Comparison of ENCODE assay signal across 9 mouse cellular contexts in genomic region chr5:148909057-148909395, GRCm38 (mm10). TPM values are rescaled to one million over a fixed set of nuclear protein-coding genes. Genes with fewer than 3 reads are reported as not detected.
DNase-seq lines count a peak whose midpoint lies in the region; ATAC-seq lines count a peak whose summit lies in the region.
"Had no signal": no experiment of that assay in that cellular context is flagged by ENCODE, and none has a peak within 500 bp of the region (broad histone marks: within the 10 kb centered on the region; RNA-seq: fewer than 3 reads in every experiment).

No protein-coding gene starts in this region.

- H3K4me3 ChIP-seq in intestine, embryonic 16.5 days (ENCODE audit: low read length) = no peak overlapping the region
- H3K4me3 ChIP-seq in intestine, embryonic 15.5 days (replicated peaks) = no peak overlapping the region
- peak overlapping the region; percentile 25; the same call in 1 of the 2 replicates for H3K4me3 ChIP-seq in heart, embryonic 10.5 days
- no peak overlapping the region for H3K4me3 ChIP-seq in limb, embryonic 13.5 days
- no peak overlapping the region for H3K4me3 ChIP-seq in stomach, embryonic 15.5 days (replicated peaks)

- ATAC-seq in intestine, embryonic 16.5 days = peak; percentile 53
- ATAC-seq in intestine, embryonic 15.5 days = no peak
- peak; percentile 57; the same call in 1 of the 2 replicates for ATAC-seq in limb, embryonic 13.5 days (ENCODE audit: low FRiP score, low read depth)
- peak; percentile 27; the same call in 1 of the 2 replicates for ATAC-seq in stomach, embryonic 15.5 days (ENCODE audit: insufficient read depth, low FRiP score, low read depth)

- H3K4me2 ChIP-seq in intestine, embryonic 16.5 days (ENCODE audit: low read depth, low read length) = no peak overlapping the region
- H3K4me2 ChIP-seq in intestine, embryonic 15.5 days (replicated peaks) = no peak overlapping the region
- no peak overlapping the region for H3K4me2 ChIP-seq in limb, embryonic 13.5 days (replicated peaks)
- H3K4me2 ChIP-seq in stomach, embryonic 15.5 days = no peak overlapping the region

- 40% methylated on average over 7 of the region's 7 CpGs for WGBS in intestine, embryonic 16.5 days
- 44% methylated on average over 7 of the region's 7 CpGs for WGBS in intestine, embryonic 15.5 days
- WGBS in heart, embryonic 10.5 days = 13% methylated on average over 7 of the region's 7 CpGs
- 35% methylated on average over 7 of the region's 7 CpGs for WGBS in limb, embryonic 13.5 days
- 32% methylated on average over 7 of the region's 7 CpGs for WGBS in stomach, embryonic 15.5 days

- no peaks in the 10 kb centered on the region for H3K27me3 ChIP-seq in intestine, embryonic 16.5 days (replicated peaks; ENCODE audit: control insufficient read depth, insufficient read depth, low read length)
- no peaks in the 10 kb centered on the region for H3K27me3 ChIP-seq in intestine, embryonic 15.5 days (replicated peaks)
- no peaks in the 10 kb centered on the region for H3K27me3 ChIP-seq in heart, embryonic 10.5 days (ENCODE audit: insufficient read depth, poor library complexity, severe bottlenecking)
- H3K27me3 ChIP-seq in limb, embryonic 13.5 days = no peaks in the 10 kb centered on the region
- no peaks in the 10 kb centered on the region for H3K27me3 ChIP-seq in stomach, embryonic 15.5 days (replicated peaks)
- H3K27me3 ChIP-seq: CH12.LX had no signal

- DNase-seq in R1 (ENCODE audit: low read depth, low spot score) = peak; percentile 25
- DNase-seq in heart, embryonic 10.5 days (ENCODE audit: low spot score) = no peak
- DNase-seq in yolk sac, embryonic 10.5 days (ENCODE audit: low spot score) = no peak
- no peak for DNase-seq in adrenal gland, adult 18-20 months (ENCODE audit: low spot score in 2 of 2)

- 0 out of 2 replicates have a peak overlapping the region, but pooled peaks have one; percentile 4 for H3K9ac ChIP-seq in intestine, embryonic 16.5 days (ENCODE audit: low read depth, low read length)
- H3K9ac ChIP-seq in intestine, embryonic 15.5 days = no peak overlapping the region
- no peak overlapping the region for H3K9ac ChIP-seq in limb, embryonic 13.5 days
- no peak overlapping the region for H3K9ac ChIP-seq in stomach, embryonic 15.5 days

- 0 out of 2 replicates have a peak, but pooled peaks cover 3% of the 10 kb centered on the region for H3K36me3 ChIP-seq in intestine, embryonic 16.5 days (ENCODE audit: control insufficient read depth, insufficient read depth, low read length)
- peaks cover 4% of the 10 kb centered on the region; the same call in 1 of the 2 replicates for H3K36me3 ChIP-seq in intestine, embryonic 15.5 days
- H3K36me3 ChIP-seq in heart, embryonic 10.5 days = peaks cover 26% of the 10 kb centered on the region
- peaks cover 56% of the 10 kb centered on the region for H3K36me3 ChIP-seq in limb, embryonic 13.5 days
- H3K36me3 ChIP-seq in stomach, embryonic 15.5 days = no peaks in the 10 kb centered on the region

- H3K4me1 ChIP-seq in intestine, embryonic 16.5 days (ENCODE audit: control insufficient read depth, insufficient read depth, low read length) = 0 out of 2 replicates have a peak, but pooled peaks cover 3% of the 10 kb centered on the region
- 0 out of 2 replicates have a peak, but pooled peaks cover 2% of the 10 kb centered on the region for H3K4me1 ChIP-seq in intestine, embryonic 15.5 days (replicated peaks)
- peaks cover 37% of the 10 kb centered on the region for H3K4me1 ChIP-seq in heart, embryonic 10.5 days
- H3K4me1 ChIP-seq in limb, embryonic 13.5 days = peaks cover 7% of the 10 kb centered on the region
- 0 out of 2 replicates have a peak, but pooled peaks cover 9% of the 10 kb centered on the region for H3K4me1 ChIP-seq in stomach, embryonic 15.5 days

- H3K27ac ChIP-seq in intestine, embryonic 16.5 days (ENCODE audit: low read length) = no peak overlapping the region
- H3K27ac ChIP-seq in intestine, embryonic 15.5 days = no peak overlapping the region
- H3K27ac ChIP-seq in heart, embryonic 10.5 days = peak overlapping the region; percentile 84
- no peak overlapping the region; the same call in 1 of the 2 replicates for H3K27ac ChIP-seq in limb, embryonic 13.5 days
- H3K27ac ChIP-seq in stomach, embryonic 15.5 days = no peak overlapping the region

- no peaks in the 10 kb centered on the region for H3K9me3 ChIP-seq in intestine, embryonic 16.5 days (ENCODE audit: control insufficient read depth, low read length)
- H3K9me3 ChIP-seq in intestine, embryonic 15.5 days = no peaks in the 10 kb centered on the region
- no peaks in the 10 kb centered on the region for H3K9me3 ChIP-seq in heart, embryonic 10.5 days
- H3K9me3 ChIP-seq in limb, embryonic 13.5 days = peaks cover 8% of the 10 kb centered on the region; the same call in 1 of the 2 replicates
- H3K9me3 ChIP-seq in stomach, embryonic 15.5 days = no peaks in the 10 kb centered on the region

RNA-seq across cellular contexts. Expression of gene Katnal1, which starts 20.1 kb away (rescaled TPM):
- 6.4 and 6.9 TPM in 2 replicates for polyA plus RNA-seq in intestine, embryonic 16.5 days (2015; fragmentation: Nextera tagmentation; extraction: Ambion mirVana)
- polyA plus RNA-seq in intestine, embryonic 15.5 days (2015; fragmentation: Nextera tagmentation; extraction: Ambion mirVana) = 8.1 and 9.5 TPM in 2 replicates
- polyA plus RNA-seq in heart, embryonic 10.5 days (2016; fragmentation: Nextera tagmentation; extraction: Ambion mirVana) = 17.5 and 19.5 TPM in 2 replicates
- 16.9 and 21.0 TPM in 2 replicates for polyA plus RNA-seq in limb, embryonic 13.5 days (2015; fragmentation: Nextera tagmentation; extraction: Ambion mirVana)
- polyA plus RNA-seq in stomach, embryonic 15.5 days (2015; fragmentation: Nextera tagmentation; extraction: Ambion mirVana) = 12.0 and 12.2 TPM in 2 replicates
- total RNA-seq in adrenal gland, adult 18-20 months (2021) = 1 to 10 TPM; 5.8 to 8.3 TPM
